Comparison of ENCODE assay signal across 8 mouse cellular contexts in genomic region chr5:125226229-125226634, GRCm38 (mm10). TPM values are rescaled to one million over a fixed set of nuclear protein-coding genes. Genes with fewer than 3 reads are reported as not detected.
DNase-seq lines count a peak whose midpoint lies in the region; ATAC-seq lines count a peak whose summit lies in the region.

No protein-coding gene starts in this region.

- peak; percentile 63 for DNase-seq in cerebellum, adult 11-12 months
- DNase-seq in cerebellum, adult 8-10 months: no peak
- DNase-seq in cerebellum, adult 9-11 months: peak; percentile 68
- DNase-seq in gastrocnemius, adult 8-10 months (ENCODE audit: low spot score in 2 of 2): peak; percentile 20 to 41
- DNase-seq in kidney, postnatal 25 days: peak; percentile 32 to 77
- peak; percentile 85 to 86 for DNase-seq in right cerebral cortex, postnatal 36 days (ENCODE audit: low spot score in 2 of 2)
- no peak for DNase-seq in natural killer cell, adult 2 months (ENCODE audit: low spot score in 2 of 2)

- H3K4me1 ChIP-seq in limb, embryonic 15.5 days: peaks cover 38% of the 10 kb centered on the region

- 41% methylated on average over 12 of the region's 12 CpGs for WGBS in limb, embryonic 15.5 days

- no peak for ATAC-seq in limb, embryonic 15.5 days (ENCODE audit: insufficient number of reproducible peaks, low FRiP score, low TSS enrichment, low read depth)

- no peaks in the 10 kb centered on the region for H3K9me3 ChIP-seq in limb, embryonic 15.5 days

- H3K27me3 ChIP-seq in limb, embryonic 15.5 days: no peaks in the 10 kb centered on the region

- peak overlapping the region; percentile 71 for H3K27ac ChIP-seq in limb, embryonic 15.5 days

- no peak overlapping the region for H3K4me3 ChIP-seq in limb, embryonic 15.5 days

- H3K4me2 ChIP-seq in limb, embryonic 15.5 days: no peak overlapping the region

- no peak overlapping the region for H3K9ac ChIP-seq in limb, embryonic 15.5 days

- H3K36me3 ChIP-seq in limb, embryonic 15.5 days: no peaks in the 10 kb centered on the region

RNA-seq across cellular contexts. Expression of gene Ncor2, which starts 47.2 kb away (rescaled TPM):
- 100 to 1,000 TPM in 1 of 4 experiments, 10 to 100 TPM in 3; 93.5 to 117 (median 97.9) TPM for total RNA-seq in gastrocnemius, adult 8-10 months (2022)
- polyA plus RNA-seq in limb, embryonic 15.5 days (2015; fragmentation: Nextera tagmentation; extraction: Ambion mirVana): 32.7 and 34.1 TPM in 2 replicates

Comparison
In these comparisons a context has a peak if more than half of its experiments do, and no peak if none do; other contexts are left out.
1. DNase-seq: peak in cerebellum, adult 11-12 months (single experiment), cerebellum, adult 9-11 months (single experiment), gastrocnemius, adult 8-10 months (2 of 2), kidney, postnatal 25 days (2 of 2) and right cerebral cortex, postnatal 36 days (2 of 2); none in cerebellum, adult 8-10 months (single experiment) and natural killer cell, adult 2 months (0 of 2).